Mouse (Mus musculus): ENCODE measurements around the gene Lrrfip1. TPM values are rescaled to one million over a fixed set of nuclear protein-coding genes. Genes with fewer than 3 reads are reported as not detected.

Lrrfip1 gene
- polyA plus RNA-seq, 1 experiment = 16.6 TPM

GRCm38 (mm10) chr1:90962526-90962925 lies 36.0 kb upstream of the Lrrfip1 start:
- Histone ChIP-seq H3K36me3 (ENCODE audit: control insufficient read depth, insufficient read depth, low read length) (no peaks in the 10 kb centered on the region), H3K27me3 (ENCODE audit: control insufficient read depth, insufficient read depth, low read length) (no peaks in the 10 kb centered on the region), H3K27ac (ENCODE audit: insufficient read depth, low read length) (no peak overlapping the region), H3K4me3 (ENCODE audit: extremely low read depth, insufficient read depth, insufficient read length) (no peak overlapping the region), H3K4me1 (ENCODE audit: control insufficient read depth, insufficient read depth, insufficient read length) (no peaks in the 10 kb centered on the region)
- DNase-seq (ENCODE audit: low read depth in 1 of 2, low spot score in 2 of 2) = no peak
- WGBS = 76% methylated on average over 4 of the region's 4 CpGs
- TF ChIP-seq POLR2A (IDR thresholded peaks at IDR 0.05; ENCODE audit: low read depth, low read length) = no peak
- TF ChIP-seq CTCF (IDR thresholded peaks at IDR 0.05; ENCODE audit: extremely low read depth, insufficient read depth, insufficient read length, insufficient replicate concordance) = no peak

- no peak for TF ChIP-seq CTCF (IDR thresholded peaks at IDR 0.05; ENCODE audit: extremely low read depth, insufficient read depth, insufficient read length, insufficient replicate concordance)
- no peak for TF ChIP-seq POLR2A (IDR thresholded peaks at IDR 0.05; ENCODE audit: low read depth, low read length)
- no peaks in the 10 kb centered on the region for H3K27me3 ChIP-seq (ENCODE audit: control insufficient read depth, insufficient read depth, low read length)
- 78% methylated on average over 3 of the region's 3 CpGs for WGBS
- no peaks in the 10 kb centered on the region for H3K4me1 ChIP-seq (ENCODE audit: control insufficient read depth, insufficient read depth, insufficient read length)
- H3K4me3 ChIP-seq (ENCODE audit: extremely low read depth, insufficient read depth, insufficient read length) = no peak overlapping the region
- H3K36me3 ChIP-seq (ENCODE audit: control insufficient read depth, insufficient read depth, low read length) = no peaks in the 10 kb centered on the region
- DNase-seq (ENCODE audit: low read depth in 1 of 2, low spot score in 2 of 2) = no peak
- no peak overlapping the region for H3K27ac ChIP-seq (ENCODE audit: insufficient read depth, low read length)
Observed at GRCm38 (mm10) chr1:90962994-90963393, 35.5 kb upstream of the Lrrfip1 start.

- 81% methylated on average over 7 of the region's 7 CpGs for WGBS
- Histone ChIP-seq H3K4me3 (ENCODE audit: extremely low read depth, insufficient read depth, insufficient read length) (no peak overlapping the region), H3K27ac (ENCODE audit: insufficient read depth, low read length) (no peak overlapping the region), H3K36me3 (ENCODE audit: control insufficient read depth, insufficient read depth, low read length) (no peaks in the 10 kb centered on the region), H3K27me3 (ENCODE audit: control insufficient read depth, insufficient read depth, low read length) (no peaks in the 10 kb centered on the region), H3K4me1 (ENCODE audit: control insufficient read depth, insufficient read depth, insufficient read length) (no peaks in the 10 kb centered on the region)
- TF ChIP-seq CTCF (IDR thresholded peaks at IDR 0.05; ENCODE audit: extremely low read depth, insufficient read depth, insufficient read length, insufficient replicate concordance) (no peak), POLR2A (IDR thresholded peaks at IDR 0.05; ENCODE audit: low read depth, low read length) (no peak)
- DNase-seq (ENCODE audit: low read depth in 1 of 2, low spot score in 2 of 2) = no peak
Observed at GRCm38 (mm10) chr1:90967583-90967982, 31.0 kb upstream of the Lrrfip1 start.

GRCm38 (mm10) chr1:90968649-90969048 lies 29.9 kb upstream of the Lrrfip1 start:
- H3K4me1 ChIP-seq (ENCODE audit: control insufficient read depth, insufficient read depth, insufficient read length) = no peaks in the 10 kb centered on the region
- H3K27me3 ChIP-seq (ENCODE audit: control insufficient read depth, insufficient read depth, low read length) = no peaks in the 10 kb centered on the region
- TF ChIP-seq POLR2A (IDR thresholded peaks at IDR 0.05; ENCODE audit: low read depth, low read length) = no peak
- TF ChIP-seq CTCF (IDR thresholded peaks at IDR 0.05; ENCODE audit: extremely low read depth, insufficient read depth, insufficient read length, insufficient replicate concordance) = no peak
- no peaks in the 10 kb centered on the region for H3K36me3 ChIP-seq (ENCODE audit: control insufficient read depth, insufficient read depth, low read length)
- no peak for DNase-seq (ENCODE audit: low read depth in 1 of 2, low spot score in 2 of 2)
- WGBS = 65% methylated on average over 4 of the region's 4 CpGs
- no peak overlapping the region for H3K27ac ChIP-seq (ENCODE audit: insufficient read depth, low read length)
- H3K4me3 ChIP-seq (ENCODE audit: extremely low read depth, insufficient read depth, insufficient read length) = no peak overlapping the region

GRCm38 (mm10) chr1:90969347-90969784 lies 29.2 kb upstream of the Lrrfip1 start, which contains the start of gene Rab17:
Gene Rab17, minus strand, starts transcription at chr1:90969661.
- H3K4me3 ChIP-seq (ENCODE audit: extremely low read depth, insufficient read depth, insufficient read length) = no peak within 1 kb of the TSS

GRCm38 (mm10) chr1:90969881-90970390 lies 28.6 kb upstream of the Lrrfip1 start:
- Histone ChIP-seq H3K27ac (ENCODE audit: insufficient read depth, low read length) (no peak overlapping the region), H3K4me3 (ENCODE audit: extremely low read depth, insufficient read depth, insufficient read length) (no peak overlapping the region), H3K4me1 (ENCODE audit: control insufficient read depth, insufficient read depth, insufficient read length) (no peaks in the 10 kb centered on the region), H3K27me3 (ENCODE audit: control insufficient read depth, insufficient read depth, low read length) (no peaks in the 10 kb centered on the region), H3K36me3 (ENCODE audit: control insufficient read depth, insufficient read depth, low read length) (no peaks in the 10 kb centered on the region)
- no peak for DNase-seq (ENCODE audit: low read depth in 1 of 2, low spot score in 2 of 2)
- WGBS = 79% methylated on average over 10 of the region's 10 CpGs
- TF ChIP-seq POLR2A (IDR thresholded peaks at IDR 0.05; ENCODE audit: low read depth, low read length) = no peak
- TF ChIP-seq CTCF (IDR thresholded peaks at IDR 0.05; ENCODE audit: extremely low read depth, insufficient read depth, insufficient read length, insufficient replicate concordance) = no peak

More at GRCm38 (mm10) chr1:90969347-90969784, 29.2 kb upstream of the Lrrfip1 start, which contains the start of gene Rab17:
- Histone ChIP-seq H3K27me3 (ENCODE audit: control insufficient read depth, insufficient read depth, low read length) (no peaks in the 10 kb centered on the region), H3K4me1 (ENCODE audit: control insufficient read depth, insufficient read depth, insufficient read length) (no peaks in the 10 kb centered on the region), H3K36me3 (ENCODE audit: control insufficient read depth, insufficient read depth, low read length) (no peaks in the 10 kb centered on the region), H3K27ac (ENCODE audit: insufficient read depth, low read length) (no peak within 1 kb of the TSS)
- DNase-seq (ENCODE audit: low read depth in 1 of 2, low spot score in 2 of 2) = no peak
- TF ChIP-seq POLR2A (IDR thresholded peaks at IDR 0.05; ENCODE audit: low read depth, low read length) = no peak
- WGBS = 45% methylated on average over 9 of the region's 9 CpGs

GRCm38 (mm10) chr1:90972911-90973573 lies 25.5 kb upstream of the Lrrfip1 start:
- TF ChIP-seq POLR2A (IDR thresholded peaks at IDR 0.05; ENCODE audit: low read depth, low read length) (no peak), CTCF (IDR thresholded peaks at IDR 0.05; ENCODE audit: extremely low read depth, insufficient read depth, insufficient read length, insufficient replicate concordance) (peak; percentile 95)
- H3K27ac ChIP-seq (ENCODE audit: insufficient read depth, low read length) = no peak overlapping the region
- 35% methylated on average over 9 of the region's 9 CpGs for WGBS
- no peaks in the 10 kb centered on the region for H3K27me3 ChIP-seq (ENCODE audit: control insufficient read depth, insufficient read depth, low read length)
- no peaks in the 10 kb centered on the region for H3K36me3 ChIP-seq (ENCODE audit: control insufficient read depth, insufficient read depth, low read length)
- no peak overlapping the region for H3K4me3 ChIP-seq (ENCODE audit: extremely low read depth, insufficient read depth, insufficient read length)
- peak; percentile 26 to 75 for DNase-seq (ENCODE audit: low read depth in 1 of 2, low spot score in 2 of 2)
- H3K4me1 ChIP-seq (ENCODE audit: control insufficient read depth, insufficient read depth, insufficient read length) = no peaks in the 10 kb centered on the region

Measured in spleen, adult 2 months (tissue).